Mouse (Mus musculus) thymus, adult 2 months (tissue): Measurements from ENCODE around the gene Dnmt1. TPM values are rescaled to one million over a fixed set of nuclear protein-coding genes. Genes with fewer than 3 reads are reported as not detected.

Experiments
- DNase-seq: peaks from one replicate; pipeline ENCODE4 v3.0.0; 2021
- H3K27ac ChIP-seq: fragments of 200-500 bp; 2 replicates; pipeline ENCODE4 v1.5.1; 2012; ENCODE audit warnings: low read length, control low read depth; ENCODE audit not compliant: control insufficient read depth, insufficient read depth
- H3K27me3 ChIP-seq: fragments of 200-500 bp; 2 replicates; pipeline ENCODE4 v1.6.1; 2012; ENCODE audit warnings: mild to moderate bottlenecking, low read length, moderate library complexity, mixed read lengths; ENCODE audit not compliant: control insufficient read depth, insufficient read depth
- H3K36me3 ChIP-seq: fragments of 200-500 bp; 2 replicates; pipeline ENCODE4 v1.6.1; 2012; ENCODE audit warnings: mild to moderate bottlenecking, low read length, moderate library complexity; ENCODE audit not compliant: control insufficient read depth, insufficient read depth
- H3K4me1 ChIP-seq: fragments of 200-500 bp; replicated peaks from 2 replicates; pipeline ENCODE4 v1.6.1; 2012; ENCODE audit warnings: low read length; ENCODE audit not compliant: control insufficient read depth, insufficient read depth
- H3K4me3 ChIP-seq: fragments of 200-500 bp; 2 replicates; pipeline ENCODE4 v1.5.1; 2012; ENCODE audit warnings: mild to moderate bottlenecking, low read length, control low read depth, moderate library complexity; ENCODE audit not compliant: control insufficient read depth, insufficient read depth
- CTCF ChIP-seq: fragments of 200-500 bp; IDR thresholded peaks from 2 replicates; pipeline ENCODE4 v1.5.1; 2012; ENCODE audit warnings: mild to moderate bottlenecking, control low read depth, low read length, moderate library complexity, borderline replicate concordance; ENCODE audit not compliant: control insufficient read depth, poor library complexity, insufficient read depth; ENCODE audit errors: extremely low read depth
- POLR2A ChIP-seq: fragments of 200-500 bp; IDR thresholded peaks from 2 replicates; pipeline ENCODE4 v1.6.1; 2012; ENCODE audit warnings: mild to moderate bottlenecking, low read length, control low read depth, moderate library complexity; ENCODE audit not compliant: control insufficient read depth, poor library complexity, insufficient read depth; ENCODE audit errors: extremely low read depth
- WGBS: fragments of 180-500 bp; shearing (Covaris S2); methylation state at CpG from one replicate; pipeline ENCODE4 v1.1.7; 2018; 5-methylcytosine and 5-hydroxymethylcytosine counted together
- polyA plus RNA-seq: library from polyadenylated mRNA; depleted of rRNA; stranded (reverse); fragments of >200 nt; gene quantifications from 2 replicates; pipeline ENCODE4 v1.2.3, GENCODE M21; 2012

Gene Dnmt1
- polyA plus RNA-seq, 1 experiment, result 142 TPM

GRCm38 (mm10) chr9:20886563-20886962, 73.1 kb downstream of the Dnmt1 start:
- TF ChIP-seq POLR2A (no peak), CTCF (no peak)
- WGBS, result 97% methylated on average over 2 of the region's 2 CpGs
- no peak overlapping the region for H3K27ac ChIP-seq

DNA sequence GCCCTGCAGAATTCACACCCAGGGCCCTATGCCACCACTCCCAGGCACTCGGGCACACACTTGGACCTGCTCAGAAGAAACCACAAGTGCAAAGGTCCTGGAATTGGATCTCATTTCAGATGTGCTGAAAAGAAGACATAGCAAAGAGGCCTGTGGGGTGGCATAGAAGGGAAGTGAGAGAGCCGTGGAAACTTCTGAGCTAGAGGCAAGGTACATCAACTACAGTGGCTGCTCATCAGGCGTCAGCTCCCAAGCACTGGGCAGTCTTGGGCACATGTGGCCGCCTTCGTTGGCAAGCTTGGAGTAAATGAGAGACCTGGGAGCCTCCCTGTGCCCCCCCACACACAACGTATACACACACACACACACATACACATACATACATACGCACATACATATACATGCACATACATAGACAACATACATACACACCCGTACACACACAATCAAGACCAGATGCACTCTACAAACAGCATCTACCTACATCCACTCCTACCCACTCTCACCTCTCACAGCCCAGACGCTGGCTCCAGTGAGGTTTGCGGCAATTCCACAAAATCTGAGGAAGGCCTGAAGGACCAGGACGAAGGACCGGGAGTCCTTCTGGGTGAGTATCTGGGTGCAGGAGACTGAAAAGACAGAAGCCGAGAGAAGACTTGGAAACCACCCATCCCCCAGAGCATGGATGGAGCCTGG, 80.4 kb downstream of the Dnmt1 start, which contains the start of gene Angptl6:
Angptl6 (minus strand) TSS at position 631 of the 696 bp plus-strand sequence.
- TF ChIP-seq POLR2A (no peak), CTCF (no peak)
- WGBS, result 98% methylated on average over 13 of the region's 13 CpGs
- Histone ChIP-seq H3K36me3 (no peaks in the 10 kb centered on the region), H3K27ac (peak within 1 kb of the TSS; percentile 57), H3K4me3 (peak within 1 kb of the TSS; percentile 28), H3K4me1 (peaks cover 7% of the 10 kb centered on the region), H3K27me3 (no peaks in the 10 kb centered on the region)
- DNase-seq, result no peak

More at GRCm38 (mm10) chr9:20886563-20886962, 73.1 kb downstream of the Dnmt1 start:
- no peaks in the 10 kb centered on the region for H3K27me3 ChIP-seq
- H3K36me3 ChIP-seq, result peaks cover 21% of the 10 kb centered on the region
- H3K4me3 ChIP-seq, result no peak overlapping the region
- no peak for DNase-seq
- peaks cover 6% of the 10 kb centered on the region for H3K4me1 ChIP-seq

- TF ChIP-seq POLR2A, result no peak
- TF ChIP-seq CTCF, result no peak
- H3K27ac ChIP-seq, result peak overlapping the region; percentile 57
- H3K27me3 ChIP-seq, result no peaks in the 10 kb centered on the region
- 27% methylated on average over 10 of the region's 10 CpGs for WGBS
- no peaks in the 10 kb centered on the region for H3K36me3 ChIP-seq
- H3K4me3 ChIP-seq, result peak overlapping the region; percentile 28
- peak; percentile 51 for DNase-seq
- peaks cover 7% of the 10 kb centered on the region for H3K4me1 ChIP-seq
Observed at GRCm38 (mm10) chr9:20878710-20879065, 81.0 kb downstream of the Dnmt1 start.

DNA sequence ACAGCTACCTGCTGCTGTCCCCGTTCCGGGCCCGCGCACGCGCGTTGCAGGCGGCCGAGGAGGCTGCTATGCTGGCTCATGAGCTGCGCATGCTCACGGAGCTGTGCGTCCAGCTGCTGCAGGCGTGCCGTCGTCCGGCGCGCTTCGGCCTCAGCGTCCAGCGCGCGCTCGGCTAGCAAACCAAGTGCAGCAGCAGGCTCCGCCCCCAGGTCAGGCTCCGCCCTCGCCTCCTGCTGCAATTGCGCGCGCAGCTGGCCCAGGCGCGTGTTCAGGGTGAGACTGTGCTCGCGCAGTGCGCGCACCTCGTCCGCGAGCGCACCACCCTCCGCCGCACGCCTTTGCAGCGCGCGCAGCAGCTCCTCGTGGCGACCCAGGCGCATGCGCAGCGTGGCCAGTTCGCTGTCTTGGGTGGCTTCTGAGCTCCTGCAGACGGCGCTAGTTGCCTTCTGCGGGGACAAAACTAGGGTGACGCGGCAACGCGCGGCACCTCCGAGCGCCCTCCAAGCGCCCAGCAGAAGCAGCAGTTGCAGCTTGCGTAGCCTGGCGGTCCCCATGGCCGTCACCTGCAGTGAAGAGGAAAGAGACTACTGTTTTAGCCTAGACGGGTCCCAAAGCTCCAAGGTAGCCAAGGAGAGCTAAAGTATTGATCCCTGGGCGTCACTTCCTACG, 81.5 kb downstream of the Dnmt1 start:
- no peaks in the 10 kb centered on the region for H3K27me3 ChIP-seq
- no peaks in the 10 kb centered on the region for H3K36me3 ChIP-seq
- peak overlapping the region; percentile 57 for H3K27ac ChIP-seq
- under 1% methylated on average over 69 of the region's 69 CpGs for WGBS
- peak overlapping the region; percentile 53 for H3K4me3 ChIP-seq
- peak; percentile 99 for DNase-seq
- TF ChIP-seq CTCF (peak; percentile 79), POLR2A (peak; percentile 62; the same call in 1 of the 2 replicates)
- H3K4me1 ChIP-seq, result peaks cover 7% of the 10 kb centered on the region

GRCm38 (mm10) chr9:20877118-20878040, 82.3 kb downstream of the Dnmt1 start:
- Histone ChIP-seq H3K27ac (no peak overlapping the region), H3K4me3 (peak overlapping the region; percentile 53), H3K4me1 (peaks cover 7% of the 10 kb centered on the region), H3K36me3 (no peaks in the 10 kb centered on the region), H3K27me3 (no peaks in the 10 kb centered on the region)
- TF ChIP-seq POLR2A, result no peak
- no peak for TF ChIP-seq CTCF
- 31% methylated on average over 14 of the region's 14 CpGs for WGBS
- DNase-seq, result no peak
